Comparison of ENCODE assay signal across 12 mouse cellular contexts in the genomic region with DNA sequence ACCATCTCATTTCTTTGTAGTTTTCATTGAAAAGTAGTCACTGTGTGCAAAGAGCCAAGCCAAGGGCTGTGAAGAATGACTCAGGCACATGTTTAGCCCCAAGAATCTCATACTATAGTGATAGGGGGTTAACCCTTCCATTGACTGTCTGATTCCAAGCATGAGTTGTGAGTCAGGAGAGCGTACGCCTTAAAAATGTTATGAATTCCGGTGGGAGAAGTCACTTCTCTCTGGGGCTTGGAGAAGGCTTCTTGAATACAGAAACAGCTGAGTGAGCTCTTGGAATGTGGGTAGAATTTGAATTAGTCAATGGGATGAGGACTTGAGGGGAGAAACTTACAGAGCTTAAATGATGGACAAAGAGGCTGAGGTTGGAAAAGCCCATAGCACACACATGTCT.
"Had no signal": no experiment of that assay in that cellular context is flagged by ENCODE, and none has a peak within 500 bp of the region (broad histone marks: within the 10 kb centered on the region; RNA-seq: fewer than 3 reads in every experiment).

No protein-coding gene starts in this region.

- H3K4me1 ChIP-seq: liver, embryonic 13.5 days had no signal

- ATAC-seq: midbrain, embryonic 15.5 days had no signal

- H3K4me2 ChIP-seq: liver, embryonic 13.5 days; midbrain, embryonic 15.5 days had no signal

- H3K27me3 ChIP-seq: midbrain, embryonic 15.5 days had no signal

- H3K9me3 ChIP-seq: liver, embryonic 13.5 days; midbrain, embryonic 15.5 days had no signal

- H3K36me3 ChIP-seq: liver, embryonic 13.5 days; midbrain, embryonic 15.5 days had no signal

- H3K9ac ChIP-seq: liver, embryonic 13.5 days; midbrain, embryonic 15.5 days had no signal

- H3K27ac ChIP-seq: kidney, postnatal 0 days; layer of hippocampus, adult 2 months; liver, embryonic 13.5 days; midbrain, embryonic 15.5 days had no signal

- H3K4me3 ChIP-seq: layer of hippocampus, adult 2 months; liver, embryonic 13.5 days; midbrain, embryonic 15.5 days had no signal

- DNase-seq: kidney, adult 2 months; kidney, postnatal 25 days; layer of hippocampus, adult 9-11 months; liver, embryonic 13.5 days; lung, adult 2 months; lung, postnatal 14 days; lung, postnatal 4 days; thymus, adult 18-20 months; thymus, postnatal 36 days had no signal
